ENCODE assay signal across 9 mouse cellular contexts in genomic region chr12:111920046-111920445, GRCm38 (mm10). TPM values are rescaled to one million over a fixed set of nuclear protein-coding genes. Genes with fewer than 3 reads are reported as not detected.
A peak's percentile ranks its signal among the peaks of the same experiment; 100 is the strongest.
DNase-seq lines count a peak whose midpoint lies in the region.
"Had no signal": no experiment of that assay in that cellular context is flagged by ENCODE, and none has a peak within 500 bp of the region (broad histone marks: within the 10 kb centered on the region; RNA-seq: fewer than 3 reads in every experiment).

No protein-coding gene starts in this region.

- DNase-seq in gastrocnemius, adult 18-20 months (ENCODE audit: low spot score) = peak; percentile 20
- DNase-seq in gastrocnemius, postnatal 10 days = no peak
- peak; percentile 85 for DNase-seq in right cerebral cortex, adult 18-20 months
- no peak for DNase-seq in right cerebral cortex, postnatal 25 days
- DNase-seq in layer of hippocampus, adult 9-10 months (ENCODE audit: low spot score) = peak; percentile 57
- peak; percentile 43 for DNase-seq in skeletal muscle tissue, adult 2 months (ENCODE audit: low read depth, low spot score)
- no peak for DNase-seq in MN1 (ENCODE audit: low spot score)
- DNase-seq in adrenal gland, postnatal 4 days (ENCODE audit: low spot score in 2 of 2) = no peak

RNA-seq across cellular contexts. Expression of gene Ppp1r13b, which starts 12.1 kb away (rescaled TPM):
- 1 to 10 TPM; 7.3 to 9.1 TPM for total RNA-seq in gastrocnemius, adult 18-20 months (2021)
- 10 to 100 TPM in 1 of 2 experiments, 1 to 10 TPM in 1; 9.5 to 13.4 TPM for total RNA-seq in gastrocnemius, postnatal 10 days (2021)
- 10 to 100 TPM; 26.7 to 30.5 TPM for total RNA-seq in adrenal gland, postnatal 4 days (2021)

RNA-seq across cellular contexts. Expression of gene Atp5mpl, which starts 46.7 kb away (rescaled TPM):
- 100 to 1,000 TPM; 702 to 761 TPM for total RNA-seq in gastrocnemius, adult 18-20 months (2021)
- 100 to 1,000 TPM; 846 to 916 TPM for total RNA-seq in gastrocnemius, postnatal 10 days (2021)
- 100 to 1,000 TPM; 402 to 432 TPM for total RNA-seq in adrenal gland, postnatal 4 days (2021)

RNA-seq across cellular contexts. Expression of gene Tdrd9, which starts 51.3 kb away (rescaled TPM):
- total RNA-seq in gastrocnemius, adult 18-20 months (2021) = under 1 TPM in 1 of 2 experiments, not detected in 1; 0.59 TPM
- under 1 TPM; 0.36 to 0.59 TPM for total RNA-seq in gastrocnemius, postnatal 10 days (2021)
- under 1 TPM; 0.34 to 0.40 TPM for total RNA-seq in adrenal gland, postnatal 4 days (2021)
- total RNA-seq: liver, adult 2 months had no signal

Comparison
In these comparisons a context has a peak if more than half of its experiments do, and no peak if none do; other contexts are left out.
1. DNase-seq: peak in gastrocnemius, adult 18-20 months (single experiment), right cerebral cortex, adult 18-20 months (single experiment), layer of hippocampus, adult 9-10 months (single experiment) and skeletal muscle tissue, adult 2 months (single experiment); none in gastrocnemius, postnatal 10 days (single experiment), right cerebral cortex, postnatal 25 days (single experiment), MN1 (single experiment) and adrenal gland, postnatal 4 days (0 of 2).